Mouse (Mus musculus): ENCODE data around the gene Kremen2. TPM values are rescaled to one million over a fixed set of nuclear protein-coding genes. Genes with fewer than 3 reads are reported as not detected.

Kremen2 gene
- polyA plus RNA-seq (2014; fragmentation: Nextera tagmentation; extraction: Ambion mirVana) = 0.16 and 0.19 TPM in 2 replicates

DNA sequence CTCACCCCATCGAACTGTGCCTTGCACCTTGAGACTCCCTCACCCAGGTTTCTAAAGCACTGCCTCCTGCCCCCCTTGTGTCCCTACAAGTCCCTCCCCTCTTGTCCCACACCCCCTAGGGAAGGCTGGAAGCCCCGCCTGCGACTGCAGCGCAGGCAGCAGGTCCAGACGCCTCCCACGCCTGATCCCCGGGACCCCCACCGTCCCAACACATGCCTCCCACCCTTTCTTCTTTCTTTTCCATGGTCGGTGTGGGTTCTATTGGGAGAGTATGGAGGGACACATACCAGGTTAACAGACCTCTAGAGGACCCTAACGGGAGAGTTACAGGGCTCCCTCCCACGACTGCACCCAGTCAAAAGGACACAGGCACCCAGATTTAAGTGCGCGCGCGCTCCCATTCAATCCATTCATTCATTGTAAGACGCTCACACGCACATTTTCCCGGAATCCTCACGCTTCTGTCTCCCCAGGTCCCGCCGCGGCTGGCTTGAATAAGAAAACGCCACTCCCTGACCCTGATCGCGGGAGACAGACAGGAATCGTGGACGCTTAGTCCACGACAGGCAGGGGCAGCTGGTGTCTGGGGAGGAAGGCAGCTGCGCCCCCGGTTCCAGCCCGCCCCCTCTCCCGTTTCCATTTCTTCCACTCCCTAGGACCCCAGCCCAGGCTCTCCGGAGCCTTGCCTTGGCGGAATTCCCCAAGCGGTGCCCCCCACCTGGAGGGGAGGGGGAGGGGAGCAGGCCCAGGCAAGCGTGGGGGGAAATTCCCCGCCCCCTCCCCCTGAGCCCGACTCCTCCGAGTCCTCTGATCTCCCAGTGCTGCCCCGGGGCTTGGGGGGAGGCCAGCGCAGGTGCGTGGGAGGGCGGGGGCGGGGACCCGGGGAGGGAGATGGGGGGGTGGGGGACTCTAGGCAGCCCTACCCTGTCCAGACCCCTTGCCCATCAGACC lies at the start of gene Kremen2:
TSS of gene Kremen2 (minus strand) at position 533 of the 951 bp plus-strand sequence.
- Histone ChIP-seq H3K9ac (ENCODE audit: low read length) (no peak within 1 kb of the TSS), H3K27ac (ENCODE audit: low read depth) (no peak within 1 kb of the TSS), H3K36me3 (ENCODE audit: control insufficient read depth, insufficient read depth, low read length) (no peaks in the 10 kb centered on the region), H3K27me3 (replicated peaks; ENCODE audit: control insufficient read depth, insufficient read depth, low read length) (peaks cover 75% of the 10 kb centered on the region), H3K4me2 (ENCODE audit: low read length) (peak within 1 kb of the TSS; percentile 56), H3K9me3 (ENCODE audit: control insufficient read depth, low read length) (no peaks in the 10 kb centered on the region), H3K4me3 (ENCODE audit: low read depth, low read length) (peak within 1 kb of the TSS; percentile 32), H3K4me1 (replicated peaks; ENCODE audit: control insufficient read depth, insufficient read depth, low read length) (peaks cover 27% of the 10 kb centered on the region)
- under 1% methylated on average over 43 of the region's 45 CpGs for WGBS
- ATAC-seq (replicated peaks; ENCODE audit: low FRiP score, low TSS enrichment, low read depth) (no peak; the same call in 1 of the 2 replicates), DNase-seq (ENCODE audit: low spot score) (peak; percentile 60)

DNA sequence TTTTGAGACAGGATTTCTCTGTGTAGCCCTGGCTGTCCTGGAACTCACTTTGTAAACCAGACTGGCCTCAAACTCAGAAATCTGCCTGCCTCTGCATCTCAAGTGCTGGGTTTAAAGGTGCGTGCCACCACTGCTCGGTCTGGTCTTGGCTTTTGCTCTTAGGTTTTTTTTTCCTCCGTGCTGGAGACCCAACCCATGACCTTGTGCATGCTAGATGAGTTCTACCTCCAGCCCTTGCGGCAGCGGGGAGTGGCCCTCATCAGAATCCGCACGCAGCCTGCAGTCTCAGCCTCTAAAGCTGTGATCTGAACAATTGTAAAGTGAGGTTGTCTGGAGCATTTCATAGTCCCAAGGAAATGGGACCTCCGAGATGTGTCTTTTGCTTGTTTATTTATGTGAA lies 49.7 kb upstream of the Kremen2 start:
- H3K4me2 ChIP-seq (ENCODE audit: low read length) = no peak overlapping the region
- peaks cover 5% of the 10 kb centered on the region for H3K4me1 ChIP-seq (replicated peaks; ENCODE audit: control insufficient read depth, insufficient read depth, low read length)
- 94% methylated on average over 8 of the region's 8 CpGs for WGBS
- ATAC-seq (replicated peaks; ENCODE audit: low FRiP score, low TSS enrichment, low read depth) (no peak), DNase-seq (ENCODE audit: low spot score) (no peak)
- H3K9ac ChIP-seq (ENCODE audit: low read length) = no peak overlapping the region
- H3K27me3 ChIP-seq (replicated peaks; ENCODE audit: control insufficient read depth, insufficient read depth, low read length) = no peaks in the 10 kb centered on the region
- no peaks in the 10 kb centered on the region for H3K9me3 ChIP-seq (ENCODE audit: control insufficient read depth, low read length)
- H3K27ac ChIP-seq (ENCODE audit: low read depth) = no peak overlapping the region
- H3K4me3 ChIP-seq (ENCODE audit: low read depth, low read length) = no peak overlapping the region
- H3K36me3 ChIP-seq (ENCODE audit: control insufficient read depth, insufficient read depth, low read length) = no peaks in the 10 kb centered on the region

DNA sequence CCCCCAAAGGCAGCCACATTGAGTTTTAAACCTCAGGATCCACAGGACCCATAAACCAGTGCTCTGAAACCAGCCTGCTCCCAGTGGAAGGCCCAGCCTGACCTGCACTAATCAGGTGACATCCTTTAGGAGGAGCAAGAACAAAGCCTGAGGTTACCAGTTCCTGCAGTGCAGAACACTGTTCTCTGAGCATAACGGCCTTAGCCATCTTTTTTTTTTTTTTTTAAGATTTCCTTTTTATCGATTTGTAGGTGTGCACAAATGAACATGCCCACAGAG lies 45.4 kb upstream of the Kremen2 start:
- Histone ChIP-seq H3K4me3 (ENCODE audit: low read depth, low read length) (no peak overlapping the region), H3K9me3 (ENCODE audit: control insufficient read depth, low read length) (no peaks in the 10 kb centered on the region), H3K27me3 (replicated peaks; ENCODE audit: control insufficient read depth, insufficient read depth, low read length) (no peaks in the 10 kb centered on the region), H3K9ac (ENCODE audit: low read length) (no peak overlapping the region; the same call in 1 of the 2 replicates), H3K27ac (ENCODE audit: low read depth) (no peak overlapping the region), H3K36me3 (ENCODE audit: control insufficient read depth, insufficient read depth, low read length) (no peaks in the 10 kb centered on the region), H3K4me1 (replicated peaks; ENCODE audit: control insufficient read depth, insufficient read depth, low read length) (peaks cover 11% of the 10 kb centered on the region), H3K4me2 (ENCODE audit: low read length) (peak overlapping the region; percentile 83)
- DNase-seq (ENCODE audit: low spot score) (no peak), ATAC-seq (replicated peaks; ENCODE audit: low FRiP score, low TSS enrichment, low read depth) (peak; percentile 16; the same call in 1 of the 2 replicates)
- WGBS = 60% methylated on average over 2 of the region's 2 CpGs

DNA sequence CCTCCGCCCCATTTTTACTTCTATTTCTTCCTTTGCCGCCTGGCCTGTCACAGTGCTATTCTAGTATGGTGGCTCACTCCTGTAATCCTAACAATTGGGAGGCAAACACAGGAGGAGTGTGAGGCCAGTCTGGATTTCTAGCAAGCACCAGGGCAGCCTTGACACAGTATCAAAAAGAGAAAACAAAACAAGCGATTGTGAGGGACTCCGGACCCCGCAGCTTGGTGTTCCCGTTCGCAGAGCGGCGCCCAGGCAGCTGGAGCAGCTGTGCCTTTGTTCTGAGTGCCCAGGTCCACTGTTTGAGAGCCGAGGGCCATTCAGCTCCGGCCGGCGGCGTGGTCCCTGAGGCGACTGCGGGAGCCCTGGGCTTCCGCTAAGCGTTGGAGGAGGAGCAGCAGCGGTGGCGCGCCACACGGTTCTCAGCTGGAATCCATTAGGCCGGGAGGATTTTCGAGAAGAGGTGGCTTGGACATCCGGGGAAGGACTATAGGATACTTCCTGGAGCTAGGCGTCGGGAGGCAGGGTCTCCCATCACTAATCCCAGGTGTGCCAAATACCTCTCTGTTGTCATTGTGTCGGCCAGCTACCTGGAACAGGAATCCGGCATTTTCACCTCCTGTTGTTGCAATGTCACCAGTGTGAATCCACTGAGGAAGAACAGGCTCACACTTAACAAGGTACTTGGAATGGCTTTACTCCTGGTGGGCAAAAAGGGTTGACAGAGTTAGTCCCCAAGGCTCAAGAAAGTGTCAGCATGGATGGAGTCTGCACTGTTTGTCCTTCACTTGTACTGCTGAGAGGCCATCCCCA lies 44.8 kb upstream of the Kremen2 start, which contains the start of gene Srrm2:
TSS of gene Srrm2 (plus strand) at position 264 of the 810 bp plus-strand sequence.
- Histone ChIP-seq H3K4me3 (ENCODE audit: low read depth, low read length) (peak within 1 kb of the TSS; percentile 48), H3K4me2 (ENCODE audit: low read length) (peak within 1 kb of the TSS; percentile 83), H3K9me3 (ENCODE audit: control insufficient read depth, low read length) (no peaks in the 10 kb centered on the region), H3K9ac (ENCODE audit: low read length) (peak within 1 kb of the TSS; percentile 67), H3K27me3 (replicated peaks; ENCODE audit: control insufficient read depth, insufficient read depth, low read length) (no peaks in the 10 kb centered on the region), H3K27ac (ENCODE audit: low read depth) (peak within 1 kb of the TSS; percentile 86), H3K36me3 (ENCODE audit: control insufficient read depth, insufficient read depth, low read length) (no peaks in the 10 kb centered on the region), H3K4me1 (replicated peaks; ENCODE audit: control insufficient read depth, insufficient read depth, low read length) (peaks cover 11% of the 10 kb centered on the region)
- peak; percentile 83 for DNase-seq (ENCODE audit: low spot score)
- ATAC-seq (replicated peaks; ENCODE audit: low FRiP score, low TSS enrichment, low read depth) = 0 out of 2 replicates have a peak, but pooled peaks have one; percentile 14
- WGBS = 2% methylated on average over 29 of the region's 29 CpGs

DNA sequence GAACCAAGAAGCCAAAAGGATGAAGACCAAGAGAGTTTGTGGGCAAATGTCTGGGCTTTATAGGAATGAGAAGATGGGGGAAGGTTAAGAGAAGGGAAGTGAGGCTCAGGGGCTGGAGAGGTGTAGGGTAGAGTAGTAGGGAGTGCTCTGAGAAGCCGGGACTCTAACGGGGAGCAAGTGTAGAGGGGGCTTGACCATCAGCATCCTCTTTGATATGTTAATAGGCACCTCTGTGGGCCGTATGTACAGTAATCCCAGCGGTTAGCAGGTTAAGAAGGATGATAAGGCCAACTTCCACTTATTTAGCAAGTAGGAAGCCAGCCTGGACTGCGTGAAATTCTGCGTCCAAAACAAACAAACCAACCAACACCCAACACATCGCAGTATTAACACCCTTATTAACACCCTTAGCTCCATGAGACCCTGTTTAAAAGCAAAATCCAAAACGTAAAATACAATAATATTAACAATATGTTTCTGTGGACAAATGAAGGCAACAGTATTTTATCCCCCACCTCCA lies 44.2 kb upstream of the Kremen2 start:
- peaks cover 11% of the 10 kb centered on the region for H3K4me1 ChIP-seq (replicated peaks; ENCODE audit: control insufficient read depth, insufficient read depth, low read length)
- H3K9ac ChIP-seq (ENCODE audit: low read length) = peak overlapping the region; percentile 67; the same call in 1 of the 2 replicates
- ATAC-seq (replicated peaks; ENCODE audit: low FRiP score, low TSS enrichment, low read depth) (no peak), DNase-seq (ENCODE audit: low spot score) (no peak)
- 32% methylated on average over 8 of the region's 8 CpGs for WGBS
- peak overlapping the region; percentile 83 for H3K4me2 ChIP-seq (ENCODE audit: low read length)
- peak overlapping the region; percentile 48 for H3K4me3 ChIP-seq (ENCODE audit: low read depth, low read length)
- no peaks in the 10 kb centered on the region for H3K36me3 ChIP-seq (ENCODE audit: control insufficient read depth, insufficient read depth, low read length)
- H3K27me3 ChIP-seq (replicated peaks; ENCODE audit: control insufficient read depth, insufficient read depth, low read length) = no peaks in the 10 kb centered on the region
- H3K9me3 ChIP-seq (ENCODE audit: control insufficient read depth, low read length) = no peaks in the 10 kb centered on the region
- no peak overlapping the region for H3K27ac ChIP-seq (ENCODE audit: low read depth)

DNA sequence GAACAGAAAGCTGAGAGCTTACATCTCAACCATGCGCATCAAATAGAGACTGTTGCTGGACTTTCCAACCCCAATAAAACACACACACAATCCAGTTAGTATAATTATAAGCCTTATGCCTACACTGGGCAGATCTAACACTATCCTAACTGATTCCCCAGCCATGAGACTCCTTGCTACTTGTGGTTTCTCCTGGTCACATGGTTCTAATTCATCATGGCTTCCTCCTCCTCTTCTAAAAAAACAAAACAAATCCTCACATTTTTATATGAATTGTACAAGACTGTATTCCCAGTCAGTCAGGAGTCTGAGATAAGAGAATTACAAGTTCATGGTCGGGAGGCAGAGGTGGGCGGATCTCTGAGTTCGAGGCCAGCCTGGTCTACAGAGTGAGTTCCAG lies 43.3 kb upstream of the Kremen2 start:
- no peak overlapping the region for H3K9ac ChIP-seq (ENCODE audit: low read length)
- no peak for ATAC-seq (replicated peaks; ENCODE audit: low FRiP score, low TSS enrichment, low read depth)
- no peak overlapping the region for H3K27ac ChIP-seq (ENCODE audit: low read depth)
- H3K4me1 ChIP-seq (replicated peaks; ENCODE audit: control insufficient read depth, insufficient read depth, low read length) = peaks cover 11% of the 10 kb centered on the region
- no peak for DNase-seq (ENCODE audit: low spot score)
- H3K4me2 ChIP-seq (ENCODE audit: low read length) = no peak overlapping the region
- H3K27me3 ChIP-seq (replicated peaks; ENCODE audit: control insufficient read depth, insufficient read depth, low read length) = no peaks in the 10 kb centered on the region
- no peak overlapping the region for H3K4me3 ChIP-seq (ENCODE audit: low read depth, low read length)
- 88% methylated on average over 4 of the region's 4 CpGs for WGBS
- no peaks in the 10 kb centered on the region for H3K9me3 ChIP-seq (ENCODE audit: control insufficient read depth, low read length)
- H3K36me3 ChIP-seq (ENCODE audit: control insufficient read depth, insufficient read depth, low read length) = no peaks in the 10 kb centered on the region

DNA sequence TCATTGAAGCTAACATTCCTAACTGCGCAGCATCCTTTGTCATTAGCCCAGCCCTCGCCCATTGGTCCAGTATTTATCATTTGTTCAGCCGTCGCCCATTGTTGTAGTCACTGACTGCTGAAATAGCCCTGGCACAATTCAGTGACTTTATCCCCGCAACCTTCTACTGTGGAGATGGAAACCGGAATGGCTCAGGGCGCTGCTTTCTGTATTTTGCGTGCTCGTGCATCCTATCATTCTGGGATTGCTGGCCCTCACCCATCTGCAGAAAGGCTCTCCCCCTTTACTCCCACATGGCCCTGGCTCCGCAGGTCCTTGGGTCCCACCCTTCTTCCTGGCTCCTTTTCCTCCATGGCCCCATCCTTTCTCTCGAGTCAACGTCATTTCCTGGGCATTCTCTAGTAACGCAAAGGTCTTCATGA lies 40.9 kb upstream of the Kremen2 start:
- Histone ChIP-seq H3K4me3 (ENCODE audit: low read depth, low read length) (peak overlapping the region; percentile 60), H3K9ac (ENCODE audit: low read length) (no peak overlapping the region; the same call in 1 of the 2 replicates), H3K9me3 (ENCODE audit: control insufficient read depth, low read length) (no peaks in the 10 kb centered on the region), H3K27ac (ENCODE audit: low read depth) (no peak overlapping the region), H3K4me1 (replicated peaks; ENCODE audit: control insufficient read depth, insufficient read depth, low read length) (peaks cover 11% of the 10 kb centered on the region), H3K27me3 (replicated peaks; ENCODE audit: control insufficient read depth, insufficient read depth, low read length) (no peaks in the 10 kb centered on the region), H3K4me2 (ENCODE audit: low read length) (peak overlapping the region; percentile 89), H3K36me3 (ENCODE audit: control insufficient read depth, insufficient read depth, low read length) (no peaks in the 10 kb centered on the region)
- 15% methylated on average over 13 of the region's 13 CpGs for WGBS
- no peak; the same call in 1 of the 2 replicates for ATAC-seq (replicated peaks; ENCODE audit: low FRiP score, low TSS enrichment, low read depth)
- no peak for DNase-seq (ENCODE audit: low spot score)

Measured in intestine, embryonic 14.5 days (tissue).